Mouse (Mus musculus) urinary bladder, postnatal 14 days (tissue): ENCODE data around the gene Gm45902.

Experiments used
- DNase-seq: peaks from one replicate; pipeline ENCODE4 v3.0.0; 2021; ENCODE audit warnings: low spot score

Gm45902 gene

GRCm38 (mm10) chr2:3512552-3513454, at the start of gene Gm45902, which contains the start of the genes Hspa14 and Cdnf:
TSS of gene Gm45902 (minus strand) at chr2:3512790.
TSS of gene Hspa14 (minus strand) at chr2:3512814.
TSS of gene Cdnf (plus strand) at chr2:3513030.
- DNase-seq = peak; percentile 94

GRCm38 (mm10) chr2:3546588-3546987, 34.0 kb upstream of the Gm45902 start:
- peak; percentile 49 for DNase-seq

GRCm38 (mm10) chr2:3546055-3546454, 33.5 kb upstream of the Gm45902 start:
- DNase-seq = no peak

- DNase-seq = no peak
Measured at GRCm38 (mm10) chr2:3541307-3542079, 28.9 kb upstream of the Gm45902 start.

- no peak for DNase-seq
Measured at GRCm38 (mm10) chr2:3526288-3526687, 13.7 kb upstream of the Gm45902 start.

- no peak for DNase-seq
Measured at GRCm38 (mm10) chr2:3522558-3522957, 10.0 kb upstream of the Gm45902 start.

- DNase-seq = peak; percentile 7
Measured at GRCm38 (mm10) chr2:3512076-3512475, 514 bp downstream of the Gm45902 start.

- DNase-seq = no peak
Measured at GRCm38 (mm10) chr2:3500886-3501285, 11.7 kb downstream of the Gm45902 start.

GRCm38 (mm10) chr2:3499543-3499942, 13.0 kb downstream of the Gm45902 start:
- no peak for DNase-seq

- DNase-seq = no peak
Measured at GRCm38 (mm10) chr2:3493833-3494409, 18.7 kb downstream of the Gm45902 start.

- DNase-seq = no peak
Measured at GRCm38 (mm10) chr2:3489816-3490215, 22.8 kb downstream of the Gm45902 start.

- no peak for DNase-seq
Measured at GRCm38 (mm10) chr2:3480239-3480638, 32.4 kb downstream of the Gm45902 start.

- DNase-seq = no peak
Measured at GRCm38 (mm10) chr2:3475746-3476251, 36.8 kb downstream of the Gm45902 start.

GRCm38 (mm10) chr2:3474861-3475283, 37.7 kb downstream of the Gm45902 start, which contains the start of gene Suv39h2:
TSS of gene Suv39h2 (minus strand) at chr2:3475031.
- DNase-seq = peak; percentile 98

GRCm38 (mm10) chr2:3474361-3474805, 38.2 kb downstream of the Gm45902 start:
- peak; percentile 53 for DNase-seq

GRCm38 (mm10) chr2:3473891-3474290, 38.7 kb downstream of the Gm45902 start:
- no peak for DNase-seq

GRCm38 (mm10) chr2:3456590-3456989, 56.0 kb downstream of the Gm45902 start:
- no peak for DNase-seq
